Mouse (Mus musculus) spleen, adult 2 months (tissue): ENCODE measurements around the gene Runx1. TPM values are rescaled to one million over a fixed set of nuclear protein-coding genes. Genes with fewer than 3 reads are reported as not detected.

ENCODE experiments used
- DNase-seq, 2 experiments: peaks; one replicate each; pipeline versions ENCODE4 v3.0.0 to v3.0.0-alpha.2; 2012 to 2021; ENCODE audit warnings: low spot score in 2 of 2, low read depth in 1 of 2
- H3K27ac ChIP-seq: fragments of 200-500 bp; 2 replicates; pipeline ENCODE4 v1.5.1; 2012; ENCODE audit warnings: low read length, inconsistent platforms; ENCODE audit not compliant: insufficient read depth
- H3K27me3 ChIP-seq: fragments of 200-500 bp; 2 replicates; pipeline ENCODE4 v1.6.1; 2012; ENCODE audit warnings: mild to moderate bottlenecking, moderate library complexity, low read length, inconsistent platforms; ENCODE audit not compliant: control insufficient read depth, insufficient read depth
- H3K36me3 ChIP-seq: fragments of 200-500 bp; 2 replicates; pipeline ENCODE4 v1.6.1; 2012; ENCODE audit warnings: mild to moderate bottlenecking, low read length, inconsistent platforms; ENCODE audit not compliant: control insufficient read depth, insufficient read depth
- H3K4me1 ChIP-seq: fragments of 200-500 bp; 2 replicates; pipeline ENCODE4 v1.6.1; 2011; ENCODE audit warnings: inconsistent platforms; ENCODE audit not compliant: control insufficient read depth, insufficient read depth, insufficient read length
- H3K4me3 ChIP-seq: fragments of 200-500 bp; 2 replicates; pipeline ENCODE4 v1.5.1; 2011; ENCODE audit warnings: mild to moderate bottlenecking, inconsistent platforms; ENCODE audit not compliant: insufficient read depth, insufficient read length; ENCODE audit errors: extremely low read depth
- CTCF ChIP-seq: fragments of 200-500 bp; IDR thresholded peaks from 2 replicates; pipeline ENCODE4 v1.5.1; 2011; ENCODE audit warnings: mild to moderate bottlenecking, inconsistent platforms; ENCODE audit not compliant: insufficient read depth, insufficient read length, insufficient replicate concordance; ENCODE audit errors: extremely low read depth
- POLR2A ChIP-seq: fragments of 200-500 bp; IDR thresholded peaks from 2 replicates; pipeline ENCODE4 v1.6.1; 2011; ENCODE audit warnings: low read depth, low read length, inconsistent platforms
- WGBS: fragments of 180-500 bp; shearing (Covaris S2); methylation state at CpG from one replicate; pipeline ENCODE4 v1.1.7; 2018; 5-methylcytosine and 5-hydroxymethylcytosine counted together
- polyA plus RNA-seq: library from polyadenylated mRNA; depleted of rRNA; stranded (reverse); fragments of >200 nt; gene quantifications from 2 replicates; pipeline ENCODE4 v1.2.3, GENCODE M21; 2012

Runx1 gene
- polyA plus RNA-seq, 1 experiment = 26.7 TPM

DNA sequence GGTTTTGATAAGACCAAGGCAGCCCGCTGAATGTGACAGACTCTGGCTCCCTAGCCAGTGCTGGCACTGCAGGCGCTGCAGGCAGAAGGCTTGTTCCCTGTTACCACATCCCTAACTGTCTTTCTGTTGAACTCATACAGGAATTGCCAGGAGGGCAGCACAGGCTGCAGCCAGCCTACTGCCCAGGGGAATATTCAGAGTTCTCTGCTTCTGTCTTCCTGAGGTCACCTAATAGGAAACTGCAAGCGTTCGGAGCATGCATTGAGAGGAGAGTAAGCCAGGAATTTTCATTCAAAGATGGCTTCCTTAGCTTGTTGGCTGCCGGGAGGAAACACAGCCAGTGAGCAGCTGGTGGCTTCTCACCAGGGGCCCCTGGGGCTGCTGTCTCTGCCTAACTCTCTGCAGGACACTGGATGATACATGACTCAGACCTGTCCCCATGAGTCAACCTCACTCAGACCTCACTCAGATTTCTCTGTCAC is 2.5 kb downstream of the Runx1 start:
- peak overlapping the region; percentile 27; the same call in 1 of the 2 replicates for H3K4me3 ChIP-seq
- no peaks in the 10 kb centered on the region for H3K27me3 ChIP-seq
- 0 out of 2 replicates have a peak, but pooled peaks cover 1% of the 10 kb centered on the region for H3K36me3 ChIP-seq
- 17% methylated on average over 5 of the region's 5 CpGs for WGBS
- TF ChIP-seq POLR2A (no peak), CTCF (no peak)
- DNase-seq = no peak
- H3K27ac ChIP-seq = peak overlapping the region; percentile 36; the same call in 1 of the 2 replicates
- H3K4me1 ChIP-seq = peaks cover 39% of the 10 kb centered on the region

- Histone ChIP-seq H3K27me3 (no peaks in the 10 kb centered on the region), H3K36me3 (0 out of 2 replicates have a peak, but pooled peaks cover 1% of the 10 kb centered on the region), H3K4me3 (no peak overlapping the region), H3K4me1 (peaks cover 40% of the 10 kb centered on the region), H3K27ac (peak overlapping the region; percentile 74)
- DNase-seq = no peak
- TF ChIP-seq POLR2A (no peak), CTCF (no peak)
- 58% methylated on average over 12 of the region's 12 CpGs for WGBS
Observed at GRCm38 (mm10) chr16:92822676-92823075, 3.3 kb downstream of the Runx1 start.

DNA sequence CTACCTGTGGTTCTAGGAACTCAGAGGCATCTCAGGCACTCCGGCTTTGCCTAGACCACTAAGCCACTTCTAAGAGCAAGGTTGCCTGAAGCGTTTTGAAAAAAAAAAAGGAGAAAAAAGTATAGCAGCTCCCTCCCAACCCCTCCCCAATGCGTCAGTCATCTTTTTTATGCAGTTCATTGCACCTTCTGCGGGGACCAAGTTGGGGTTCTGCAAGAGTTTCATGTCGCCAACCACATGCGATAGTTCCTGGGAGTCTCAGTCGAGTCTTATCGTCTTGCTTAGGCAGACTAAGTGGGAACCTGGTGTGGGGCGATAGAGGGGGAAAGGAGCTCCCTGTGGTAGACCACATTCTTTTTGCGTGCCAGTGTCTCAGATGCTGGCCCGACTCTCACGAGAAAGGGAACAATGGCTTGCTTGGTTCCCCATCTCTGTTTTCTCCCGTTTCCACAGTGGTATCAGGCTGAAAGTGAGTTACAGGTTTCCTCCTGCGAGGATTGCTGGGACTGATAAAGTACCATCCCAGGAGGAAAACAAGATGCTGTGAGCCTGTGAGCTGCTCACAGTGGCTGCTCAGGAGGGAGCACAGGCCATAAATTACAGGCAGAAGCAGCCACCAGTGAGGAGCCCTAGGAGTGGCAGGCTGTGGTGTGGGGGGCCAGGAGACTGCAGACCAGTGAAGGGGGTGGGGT is 3.9 kb downstream of the Runx1 start:
- TF ChIP-seq CTCF (no peak), POLR2A (no peak)
- Histone ChIP-seq H3K27me3 (no peaks in the 10 kb centered on the region), H3K4me1 (peaks cover 45% of the 10 kb centered on the region), H3K36me3 (peaks cover 6% of the 10 kb centered on the region), H3K4me3 (no peak overlapping the region; the same call in 1 of the 2 replicates), H3K27ac (peak overlapping the region; percentile 74)
- peak; percentile 27 to 57 for DNase-seq
- WGBS = 11% methylated on average over 14 of the region's 14 CpGs

DNA sequence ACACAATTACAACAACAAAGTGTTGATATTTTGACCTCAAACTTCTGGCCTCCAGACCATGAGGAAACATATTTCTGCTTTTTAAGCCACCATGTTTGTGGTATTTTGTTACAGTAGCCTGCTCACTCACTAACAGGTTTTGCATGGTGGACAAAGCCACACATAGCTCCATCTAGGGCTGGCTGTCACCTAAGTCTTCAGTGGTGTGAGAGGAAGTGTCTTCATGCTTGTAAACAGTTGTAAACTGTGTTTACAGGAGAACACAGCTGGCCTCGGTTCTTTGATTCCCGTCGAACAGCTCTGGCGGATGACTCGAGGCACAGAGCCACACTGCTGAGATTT is 4.4 kb downstream of the Runx1 start:
- Histone ChIP-seq H3K4me1 (peaks cover 43% of the 10 kb centered on the region), H3K36me3 (peaks cover 6% of the 10 kb centered on the region), H3K27ac (peak overlapping the region; percentile 74; the same call in 1 of the 2 replicates), H3K4me3 (no peak overlapping the region), H3K27me3 (no peaks in the 10 kb centered on the region)
- 26% methylated on average over 5 of the region's 5 CpGs for WGBS
- no peak for DNase-seq
- TF ChIP-seq CTCF (no peak), POLR2A (no peak)

GRCm38 (mm10) chr16:92820451-92820850 is 5.5 kb downstream of the Runx1 start:
- Histone ChIP-seq H3K4me1 (peaks cover 39% of the 10 kb centered on the region), H3K27me3 (no peaks in the 10 kb centered on the region), H3K27ac (no peak overlapping the region), H3K4me3 (no peak overlapping the region), H3K36me3 (peaks cover 6% of the 10 kb centered on the region)
- no peak for TF ChIP-seq POLR2A
- TF ChIP-seq CTCF = no peak
- no peak for DNase-seq
- WGBS = 57% methylated on average over 6 of the region's 6 CpGs

DNA sequence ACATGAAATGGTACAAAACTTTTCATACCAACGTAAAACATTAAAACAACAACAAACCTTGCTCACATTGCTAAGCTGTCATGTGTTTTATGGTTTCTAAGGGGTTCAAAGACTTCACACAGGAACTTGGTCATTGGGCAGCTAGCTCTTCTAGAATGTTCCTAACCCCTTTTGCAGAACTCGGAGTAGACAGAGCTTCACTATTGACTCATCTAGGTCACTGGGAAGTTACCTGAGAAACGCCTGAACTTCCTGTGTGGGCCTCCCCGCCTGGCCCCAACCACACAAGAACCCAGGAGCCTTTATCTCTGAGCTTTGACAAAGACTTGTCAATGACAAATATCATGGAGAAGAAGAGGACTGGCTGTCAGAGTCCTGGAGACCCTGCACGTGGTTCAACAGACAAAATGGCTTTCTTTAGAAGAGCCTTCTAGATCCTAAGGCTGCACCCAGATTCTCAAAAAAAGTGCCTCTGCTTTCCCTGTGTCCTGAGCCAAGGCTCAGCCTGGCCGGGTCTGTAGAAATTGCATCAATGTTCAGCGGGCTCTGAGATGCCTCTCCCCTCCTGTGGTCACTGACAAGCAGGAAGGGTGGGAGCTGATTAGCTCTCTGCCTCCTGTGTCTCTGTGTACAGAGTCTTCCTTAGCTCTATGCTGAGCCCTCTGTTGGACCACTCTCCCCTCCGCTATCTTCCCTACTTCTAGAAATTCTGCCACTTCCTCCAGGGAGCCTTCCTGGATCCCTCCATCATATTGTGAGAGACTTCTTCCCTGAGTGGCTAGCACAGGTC is 7.3 kb downstream of the Runx1 start:
- TF ChIP-seq POLR2A (no peak), CTCF (no peak)
- Histone ChIP-seq H3K27ac (peak overlapping the region; percentile 30), H3K4me1 (peaks cover 48% of the 10 kb centered on the region), H3K36me3 (peaks cover 6% of the 10 kb centered on the region), H3K27me3 (no peaks in the 10 kb centered on the region; the same call in 1 of the 2 replicates), H3K4me3 (no peak overlapping the region)
- WGBS = 42% methylated on average over 8 of the region's 8 CpGs
- peak in 1 of 2 experiments; percentile 58 for DNase-seq

- H3K4me3 ChIP-seq = no peak overlapping the region
- H3K4me1 ChIP-seq = peaks cover 35% of the 10 kb centered on the region
- no peaks in the 10 kb centered on the region; the same call in 1 of the 2 replicates for H3K27me3 ChIP-seq
- no peak for DNase-seq
- peaks cover 7% of the 10 kb centered on the region for H3K36me3 ChIP-seq
- TF ChIP-seq POLR2A (no peak), CTCF (no peak)
- H3K27ac ChIP-seq = no peak overlapping the region
- WGBS = 84% methylated on average over 7 of the region's 7 CpGs
Observed at GRCm38 (mm10) chr16:92816092-92816491, 9.9 kb downstream of the Runx1 start.
